Mouse (Mus musculus): Measurements from ENCODE around the gene Grm1. TPM values are rescaled to one million over a fixed set of nuclear protein-coding genes. Genes with fewer than 3 reads are reported as not detected.
"Not testable (repeated sequence)": the region's sequence is repeated elsewhere in the genome, so short reads cannot be mapped to it uniquely, and the experiment has no call there.

Gene Grm1
- total and polyA plus RNA-seq, 3 experiments: not detected

- H3K79me2 ChIP-seq (replicated peaks; ENCODE audit: control insufficient read depth, extremely low read depth, insufficient read depth, poor library complexity, severe bottlenecking): no peaks in the 10 kb centered on the region
- no peaks in the 10 kb centered on the region for H3K27me3 ChIP-seq (replicated peaks)
- no peaks in the 10 kb centered on the region for H3K36me3 ChIP-seq (replicated peaks in 1 of 2; ENCODE audit: control insufficient read depth in 1 of 2, insufficient read depth in 1 of 2, low read length in 1 of 2)
- DNase-seq (ENCODE audit: extremely low read depth): no peak
- no peak overlapping the region for H3K9ac ChIP-seq (ENCODE audit: insufficient read depth, low read depth)
- in situ Hi-C loops (cut with MboI; ENCODE audit: low pct_ligation_motif_present, low pct_unique_long_range_greater_than_20kb, low sequenced_read_pairs) (no loop called here), dilution Hi-C loops (cut with MboI; ENCODE audit: extremely low pct_ligation_motif_present, extremely low pct_unique_long_range_greater_than_20kb, low sequenced_read_pairs) (no loop called here)
- no peaks in the 10 kb centered on the region for H3K4me1 ChIP-seq (ENCODE audit: control insufficient read depth in 1 of 2, insufficient read depth in 2 of 2)
- no peaks in the 10 kb centered on the region for H3K9me3 ChIP-seq (replicated peaks; ENCODE audit: low read length)
- H3K4me3 ChIP-seq (replicated peaks in 1 of 3; ENCODE audit: low read depth in 2 of 3, low read length in 2 of 3, poor library complexity in 1 of 3): no peak overlapping the region
- H3K4me2 ChIP-seq (ENCODE audit: insufficient read depth, low read depth, poor library complexity, severe bottlenecking): no peak overlapping the region
- TF ChIP-seq TBP (conservative IDR thresholded peaks at IDR 0.05; ENCODE audit: low read depth, low read length) (no peak), SMC3 (IDR thresholded peaks at IDR 0.05; ENCODE audit: low read depth, low read length) (no peak), MYC (IDR thresholded peaks at IDR 0.05; ENCODE audit: low read depth, low read length) (no peak), ELF1 (IDR thresholded peaks at IDR 0.05; ENCODE audit: low read depth, low read length) (no peak), ZNF384 (IDR thresholded peaks at IDR 0.05; ENCODE audit: low read depth, low read length) (no peak), POLR2AphosphoS2 (IDR thresholded peaks at IDR 0.05; ENCODE audit: low read depth, low read length) (no peak), USF1 (IDR thresholded peaks at IDR 0.05; ENCODE audit: low read depth, low read length) (no peak), EP300 (IDR thresholded peaks at IDR 0.05; ENCODE audit: low read length) (no peak), ETS1 (conservative IDR thresholded peaks at IDR 0.05; ENCODE audit: low read depth, low read length) (no peak)
- no peak overlapping the region for H3K27ac ChIP-seq (ENCODE audit: insufficient read depth, low read depth)
These were observed 20.7 kb downstream of the Grm1 start for GRCm38 (mm10) chr10:11061318-11062071.

GRCm38 (mm10) chr10:11049361-11049760, 32.8 kb downstream of the Grm1 start:
- Histone ChIP-seq H3K27ac (ENCODE audit: insufficient read depth, low read depth) (no peak overlapping the region), H3K36me3 (replicated peaks in 1 of 2; ENCODE audit: control insufficient read depth in 1 of 2, insufficient read depth in 1 of 2, low read length in 1 of 2) (no peaks in the 10 kb centered on the region), H3K4me3 (replicated peaks in 1 of 3; ENCODE audit: low read depth in 2 of 3, low read length in 2 of 3, poor library complexity in 1 of 3) (no peak overlapping the region), H3K4me1 (ENCODE audit: control insufficient read depth in 1 of 2, insufficient read depth in 2 of 2) (no peaks in the 10 kb centered on the region), H3K4me2 (ENCODE audit: insufficient read depth, low read depth, poor library complexity, severe bottlenecking) (no peak overlapping the region), H3K79me2 (replicated peaks; ENCODE audit: control insufficient read depth, extremely low read depth, insufficient read depth, poor library complexity, severe bottlenecking) (no peaks in the 10 kb centered on the region), H3K27me3 (replicated peaks) (no peaks in the 10 kb centered on the region), H3K9me3 (replicated peaks; ENCODE audit: low read length) (no peaks in the 10 kb centered on the region), H3K9ac (ENCODE audit: insufficient read depth, low read depth) (no peak overlapping the region)
- in situ Hi-C loops (cut with MboI; ENCODE audit: low pct_ligation_motif_present, low pct_unique_long_range_greater_than_20kb, low sequenced_read_pairs) (no loop called here), dilution Hi-C loops (cut with MboI; ENCODE audit: extremely low pct_ligation_motif_present, extremely low pct_unique_long_range_greater_than_20kb, low sequenced_read_pairs) (no loop called here)
- no peak for TF ChIP-seq CTCF (conservative IDR thresholded peaks at IDR 0.05 in 1 of 2, IDR thresholded peaks at IDR 0.05 in 1 of 2; ENCODE audit: low read depth in 2 of 2, low read length in 2 of 2)
- no peak for TF ChIP-seq RCOR1 (conservative IDR thresholded peaks at IDR 0.05; ENCODE audit: low read depth, low read length)
- TF ChIP-seq MEF2A (IDR thresholded peaks at IDR 0.05; ENCODE audit: borderline replicate concordance, low read depth, low read length): no peak
- no peak for TF ChIP-seq TCF12 (IDR thresholded peaks at IDR 0.05; ENCODE audit: low read depth, low read length)
- TF ChIP-seq ZKSCAN1 (IDR thresholded peaks at IDR 0.05; ENCODE audit: borderline replicate concordance, low read depth, low read length): no peak
- no peak for TF ChIP-seq USF1 (IDR thresholded peaks at IDR 0.05; ENCODE audit: low read depth, low read length)
- no peak for TF ChIP-seq E2F4 (IDR thresholded peaks at IDR 0.05; ENCODE audit: insufficient replicate concordance, low read depth, low read length)
- no peak for TF ChIP-seq GABPA (IDR thresholded peaks at IDR 0.05; ENCODE audit: insufficient replicate concordance, low read depth, low read length)
- no peak for TF ChIP-seq CHD2 (IDR thresholded peaks at IDR 0.05; ENCODE audit: low read length)
- TF ChIP-seq HCFC1 (IDR thresholded peaks at IDR 0.05; ENCODE audit: low read depth, low read length): no peak
- no peak for TF ChIP-seq UBTF (IDR thresholded peaks at IDR 0.05; ENCODE audit: low read depth, low read length)
- no peak for TF ChIP-seq CHD1 (IDR thresholded peaks at IDR 0.05; ENCODE audit: low read depth, low read length)
- no peak for TF ChIP-seq MAX (IDR thresholded peaks at IDR 0.05; ENCODE audit: low read length)
- TF ChIP-seq ZMIZ1 (IDR thresholded peaks at IDR 0.05; ENCODE audit: low read depth, low read length): no peak
- TF ChIP-seq RAD21 (IDR thresholded peaks at IDR 0.05; ENCODE audit: low read depth, low read length): no peak
- no peak for TF ChIP-seq BHLHE40 (IDR thresholded peaks at IDR 0.05; ENCODE audit: low read depth, low read length)
- TF ChIP-seq USF2 (conservative IDR thresholded peaks at IDR 0.05; ENCODE audit: low read depth, low read length): no peak
- no peak for TF ChIP-seq ETS1 (conservative IDR thresholded peaks at IDR 0.05; ENCODE audit: low read depth, low read length)
- TF ChIP-seq MYC (IDR thresholded peaks at IDR 0.05; ENCODE audit: low read depth, low read length): no peak
- no peak for TF ChIP-seq TBP (conservative IDR thresholded peaks at IDR 0.05; ENCODE audit: low read depth, low read length)
- DNase-seq (ENCODE audit: extremely low read depth): no peak

- H3K4me1 ChIP-seq (ENCODE audit: control insufficient read depth in 1 of 2, insufficient read depth in 2 of 2); H3K4me2 ChIP-seq (ENCODE audit: insufficient read depth, low read depth, poor library complexity, severe bottlenecking); H3K36me3 ChIP-seq (replicated peaks in 1 of 2; ENCODE audit: control insufficient read depth in 1 of 2, insufficient read depth in 1 of 2, low read length in 1 of 2); H3K9me3 ChIP-seq (replicated peaks; ENCODE audit: low read length); H3K4me3 ChIP-seq (replicated peaks in 1 of 3; ENCODE audit: low read depth in 2 of 3, low read length in 2 of 3, poor library complexity in 1 of 3); DNase-seq (ENCODE audit: extremely low read depth); H3K9ac ChIP-seq (ENCODE audit: insufficient read depth, low read depth); H3K27ac ChIP-seq (ENCODE audit: insufficient read depth, low read depth); dilution Hi-C loops (cut with MboI; ENCODE audit: extremely low pct_ligation_motif_present, extremely low pct_unique_long_range_greater_than_20kb, low sequenced_read_pairs); in situ Hi-C loops (cut with MboI; ENCODE audit: low pct_ligation_motif_present, low pct_unique_long_range_greater_than_20kb, low sequenced_read_pairs); H3K27me3 ChIP-seq (replicated peaks); H3K79me2 ChIP-seq (replicated peaks; ENCODE audit: control insufficient read depth, extremely low read depth, insufficient read depth, poor library complexity, severe bottlenecking): not testable (repeated sequence)
These were observed 36.7 kb downstream of the Grm1 start for GRCm38 (mm10) chr10:11045421-11045820.
